Mouse (Mus musculus): ENCODE results near the gene Cacna1c.
A peak's percentile ranks its signal among the peaks of the same experiment; 100 is the strongest.

Cacna1c gene

DNA sequence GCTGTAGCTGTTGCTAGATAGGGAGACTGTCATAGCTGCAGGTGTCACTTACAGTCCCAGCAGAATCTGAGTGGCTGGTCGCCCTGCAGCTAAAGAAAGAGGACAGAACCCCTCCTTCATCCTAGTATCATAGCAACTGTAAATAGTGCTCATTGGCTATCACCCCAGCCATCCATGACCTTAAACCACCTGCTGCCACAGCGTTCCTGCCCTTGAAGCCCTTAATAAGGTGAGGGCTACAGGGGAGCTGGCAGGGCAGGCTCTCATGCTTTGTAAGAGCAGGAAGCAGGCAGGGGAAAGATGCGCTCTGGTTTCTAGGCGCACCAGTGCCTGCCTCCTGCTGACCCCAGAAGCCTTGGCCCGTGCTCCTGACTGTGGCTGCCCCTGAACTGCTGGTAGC is 299.1 kb downstream of the Cacna1c start:
- no peak for DNase-seq

DNA sequence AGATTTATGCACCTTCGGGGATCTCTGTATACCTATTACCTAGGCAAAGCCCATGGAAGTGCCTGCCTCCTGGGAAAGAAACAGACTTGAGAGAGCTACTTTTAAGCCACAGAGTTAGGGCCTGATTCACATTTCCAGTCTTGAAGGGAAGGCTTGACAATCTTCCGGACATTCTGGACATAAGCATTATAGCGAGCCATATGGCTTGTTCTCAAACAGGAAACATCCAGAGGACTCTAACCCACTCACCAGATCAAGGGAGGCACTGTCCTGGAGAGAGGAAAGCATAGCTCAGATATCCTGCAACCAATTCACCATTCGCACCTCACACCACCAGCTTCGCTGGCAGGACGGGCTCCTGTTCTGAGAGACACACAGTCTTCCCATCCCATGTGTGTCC is 302.2 kb downstream of the Cacna1c start:
- DNase-seq: no peak

DNA sequence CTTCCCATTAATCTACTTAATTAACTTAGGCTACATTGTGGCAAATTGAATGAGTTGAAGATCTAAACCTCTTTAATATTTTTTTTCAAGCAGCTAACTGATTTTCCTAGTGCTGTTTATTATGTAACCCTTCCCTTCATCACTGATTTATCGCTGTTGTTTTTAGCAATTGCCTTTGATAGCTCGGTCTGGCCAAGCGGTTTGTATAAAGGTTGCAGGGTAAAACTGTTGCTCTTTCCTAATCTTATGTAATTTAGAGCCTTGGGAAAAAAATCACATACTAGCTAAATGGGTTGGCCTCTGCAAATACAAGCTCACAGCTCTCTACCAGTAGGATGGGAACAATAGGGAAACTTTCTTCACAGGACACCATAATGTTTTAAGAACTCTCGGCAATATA is 306.8 kb downstream of the Cacna1c start:
- DNase-seq: peak; percentile 17

DNA sequence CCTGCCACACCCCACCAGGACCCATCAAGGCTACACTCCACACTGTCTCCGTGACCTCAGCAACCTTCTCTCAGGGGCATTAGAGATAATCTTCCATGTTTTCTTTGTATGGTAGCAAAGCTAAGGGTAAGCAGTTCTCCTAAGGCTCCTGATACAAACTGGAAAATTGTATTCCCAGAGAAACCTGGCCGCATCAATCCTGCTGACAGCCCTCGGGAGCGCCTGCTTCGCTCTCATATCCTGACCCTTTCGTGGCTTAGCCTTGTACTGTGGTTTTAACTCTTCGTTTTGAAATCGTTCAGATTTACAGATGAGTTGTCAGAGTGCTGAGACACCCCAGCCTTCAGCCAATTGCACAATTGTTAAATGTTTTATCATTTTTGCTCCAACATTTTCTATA is 309.2 kb downstream of the Cacna1c start:
- DNase-seq: no peak

DNA sequence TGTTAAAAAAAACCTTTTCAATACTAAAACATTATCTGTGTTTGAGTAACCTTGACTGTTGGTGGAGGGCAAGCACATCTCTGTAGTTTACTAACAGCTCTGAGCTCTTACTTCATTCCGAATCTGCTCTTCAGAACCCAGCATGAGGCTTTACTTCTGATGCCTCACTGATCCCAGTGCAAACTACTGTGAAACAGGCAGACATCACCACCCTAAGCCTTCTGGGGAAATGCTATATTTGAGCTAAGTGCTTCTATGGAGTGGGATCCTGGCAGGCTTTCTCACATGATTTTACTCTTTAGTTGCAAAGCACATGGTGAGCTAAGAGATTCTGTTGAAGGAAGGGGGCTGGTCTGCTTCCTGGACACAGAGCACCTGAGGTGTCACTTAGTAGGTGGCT is 311.3 kb downstream of the Cacna1c start:
- DNase-seq: no peak

DNA sequence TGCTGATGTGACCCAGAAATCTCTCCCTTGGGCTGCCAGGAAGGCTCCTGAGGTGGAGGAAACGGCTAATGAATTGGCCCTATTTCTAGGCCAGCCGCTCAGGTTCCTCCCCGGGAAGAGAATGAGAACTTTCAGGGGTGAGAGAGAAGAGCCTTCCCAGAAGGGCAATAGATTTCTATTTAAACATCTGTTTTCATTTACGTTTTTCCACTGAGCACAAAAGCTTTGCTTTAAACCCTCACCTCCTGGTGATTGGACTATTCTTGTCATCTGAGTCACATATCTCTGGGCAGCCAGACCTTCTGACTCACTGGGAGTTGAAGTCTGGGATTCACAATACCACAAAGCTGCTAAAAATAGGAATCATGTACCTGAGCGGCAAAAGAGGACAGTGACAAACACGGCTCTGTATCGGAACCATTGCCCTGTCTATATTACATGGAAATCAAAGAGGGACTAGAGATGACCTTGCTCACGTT is 312.1 kb downstream of the Cacna1c start:
- no peak for DNase-seq

DNA sequence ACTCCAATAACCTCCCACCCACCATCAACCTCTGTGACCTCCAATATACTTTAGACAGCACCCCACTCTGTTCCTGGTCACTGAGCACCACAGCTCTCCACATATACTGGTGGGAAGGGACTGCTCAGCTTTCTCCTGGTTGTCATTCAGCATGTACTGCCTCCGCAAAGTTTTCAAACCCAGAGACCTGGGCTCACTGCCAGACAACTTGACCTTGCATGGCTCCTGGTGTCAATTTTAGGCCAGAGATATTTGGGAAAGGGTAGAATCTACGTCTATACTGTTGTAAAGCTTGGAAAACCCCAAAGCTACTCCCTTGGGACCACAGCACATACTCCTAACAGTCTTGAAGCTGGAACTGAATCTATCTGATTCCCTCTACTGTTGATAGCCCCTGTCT is 320.0 kb downstream of the Cacna1c start:
- DNase-seq: peak; percentile 27

DNA sequence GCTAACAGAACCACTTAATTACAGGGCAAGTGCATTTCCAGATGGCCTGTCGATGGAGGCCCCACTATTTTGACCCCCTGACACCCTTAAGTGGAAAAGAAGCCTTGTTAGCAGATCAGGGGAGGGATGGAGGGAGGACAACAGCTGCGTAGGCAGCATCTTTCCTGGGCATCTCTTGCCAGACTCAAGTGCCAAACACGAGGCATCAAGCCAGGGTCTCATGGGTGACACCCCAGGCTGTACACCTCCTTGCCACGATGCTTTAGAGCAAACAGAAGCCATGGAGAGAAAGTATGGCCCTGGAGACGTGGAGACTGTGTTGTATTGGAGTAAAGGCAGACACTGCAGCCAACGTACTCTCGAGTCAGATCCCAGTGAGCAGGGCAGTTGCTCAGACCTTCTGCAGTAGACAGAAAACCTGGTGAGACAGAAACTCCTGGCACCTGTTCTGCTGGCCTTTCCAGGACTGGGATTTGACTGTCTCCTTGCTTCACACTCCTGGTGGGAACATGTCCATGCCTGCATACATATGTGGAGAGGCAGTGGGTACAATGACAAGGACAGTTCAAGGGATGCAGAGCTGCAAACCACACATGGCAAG is 325.9 kb downstream of the Cacna1c start:
- DNase-seq: no peak

DNA sequence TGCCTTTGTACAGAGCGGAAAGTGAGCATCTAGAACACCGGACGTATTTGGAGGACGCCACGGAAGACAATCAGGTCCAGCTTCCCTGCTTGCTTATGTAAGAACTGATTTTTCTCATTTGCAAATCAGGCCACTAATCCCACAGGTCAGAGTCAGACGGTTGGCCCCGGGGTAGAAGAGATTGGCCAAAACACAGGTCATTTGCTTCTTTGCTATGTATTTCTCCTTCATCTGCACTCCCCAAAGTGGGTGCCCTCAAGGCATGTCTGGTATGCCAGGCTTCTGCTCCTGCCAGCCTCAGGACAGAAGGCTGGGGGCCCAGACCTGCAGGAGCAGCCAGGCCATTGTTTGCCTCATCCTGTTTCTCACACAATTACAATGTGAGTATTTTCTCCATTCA is 328.8 kb downstream of the Cacna1c start:
- DNase-seq: no peak

DNA sequence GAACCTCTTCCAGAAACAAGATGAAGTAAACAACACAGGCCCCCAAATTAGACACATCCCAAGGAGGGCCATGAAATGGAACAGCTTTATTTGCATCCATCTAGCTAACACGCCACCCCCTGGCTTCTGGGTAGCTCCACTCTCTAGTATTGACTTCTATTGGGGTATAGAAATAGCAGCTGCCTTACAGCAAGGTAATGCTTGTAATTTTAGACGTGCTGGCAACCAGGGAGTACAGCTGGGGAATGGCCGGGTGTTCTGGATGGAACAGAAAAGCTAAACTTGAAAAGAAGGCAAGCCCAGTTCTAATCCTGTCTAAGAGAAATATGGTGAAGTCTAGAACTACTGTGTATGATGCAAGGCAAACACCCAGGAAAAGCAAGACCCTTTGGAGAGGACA is 329.3 kb downstream of the Cacna1c start:
- DNase-seq: no peak

DNA sequence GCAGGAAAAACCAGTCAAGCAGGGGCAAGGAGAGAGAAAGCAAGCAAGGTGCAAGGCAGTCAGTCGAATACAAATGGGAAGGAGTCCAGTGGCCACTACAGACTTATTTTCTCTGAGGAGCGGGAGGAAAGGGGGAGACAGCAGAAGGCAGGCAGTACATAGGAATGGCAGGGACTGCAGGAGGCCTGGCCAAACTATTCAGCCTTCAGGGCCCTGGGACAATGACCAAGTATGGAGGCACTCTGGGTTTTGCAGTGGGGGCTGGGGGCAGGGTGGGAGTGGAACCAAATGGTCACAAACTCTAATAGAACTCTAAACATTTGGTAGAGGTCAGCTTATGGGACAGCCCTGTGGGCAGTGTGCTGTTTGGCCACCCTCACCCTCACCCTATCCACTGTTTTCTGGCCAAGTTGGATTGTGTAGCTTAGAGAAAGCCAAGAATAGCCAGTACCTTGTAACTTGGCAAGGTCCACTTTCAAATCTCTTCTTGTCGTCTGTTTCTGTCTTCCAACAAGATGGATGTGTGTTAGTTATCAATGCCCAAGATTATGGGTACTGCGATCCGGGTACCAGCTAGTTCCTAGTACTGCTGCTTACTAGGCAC is 330.3 kb downstream of the Cacna1c start:
- DNase-seq: no peak

DNA sequence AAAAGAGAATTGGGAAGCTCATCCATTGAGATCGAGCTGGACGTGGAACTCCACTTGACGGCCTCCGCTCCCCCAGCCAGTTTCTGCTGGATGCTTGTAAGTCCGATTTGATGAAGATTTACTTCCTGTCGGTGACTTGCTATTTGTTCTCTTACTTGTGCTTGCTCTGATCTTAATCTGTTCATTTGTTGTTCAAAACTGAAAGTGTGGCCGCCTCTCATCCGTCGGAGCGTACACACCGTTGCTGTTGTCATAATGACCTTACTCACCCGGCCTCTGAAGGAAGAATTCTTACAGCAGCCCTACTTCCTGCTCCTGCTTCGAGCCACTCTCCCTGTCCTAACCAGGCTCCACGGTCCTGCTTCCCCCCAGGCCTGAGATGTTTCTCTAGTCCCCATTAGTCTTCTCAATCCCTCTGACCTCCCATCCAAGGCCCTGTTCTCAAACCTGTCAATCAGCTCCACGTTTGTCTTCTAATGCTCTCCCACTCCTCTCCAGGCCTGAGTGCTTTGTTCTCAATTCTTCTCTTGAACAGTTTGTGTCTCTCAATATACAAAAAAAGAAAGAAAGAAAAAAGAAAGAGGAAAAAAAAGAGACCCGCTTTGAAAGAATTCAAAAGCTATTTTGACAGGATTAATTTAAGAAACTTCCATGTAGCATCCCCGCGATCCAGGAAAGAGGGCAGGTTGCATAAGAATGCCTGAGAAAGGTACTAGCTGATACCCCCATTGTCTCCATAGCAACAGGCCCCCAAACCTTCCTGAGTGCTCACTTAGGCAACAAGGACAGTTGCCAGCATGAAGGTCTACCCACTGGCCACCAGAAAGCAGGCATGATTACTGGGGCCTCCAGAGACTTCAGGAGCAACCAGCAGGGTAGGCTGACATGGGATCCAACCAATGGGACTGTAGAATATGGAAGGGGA is 331.3 kb downstream of the Cacna1c start:
- no peak for DNase-seq

DNA sequence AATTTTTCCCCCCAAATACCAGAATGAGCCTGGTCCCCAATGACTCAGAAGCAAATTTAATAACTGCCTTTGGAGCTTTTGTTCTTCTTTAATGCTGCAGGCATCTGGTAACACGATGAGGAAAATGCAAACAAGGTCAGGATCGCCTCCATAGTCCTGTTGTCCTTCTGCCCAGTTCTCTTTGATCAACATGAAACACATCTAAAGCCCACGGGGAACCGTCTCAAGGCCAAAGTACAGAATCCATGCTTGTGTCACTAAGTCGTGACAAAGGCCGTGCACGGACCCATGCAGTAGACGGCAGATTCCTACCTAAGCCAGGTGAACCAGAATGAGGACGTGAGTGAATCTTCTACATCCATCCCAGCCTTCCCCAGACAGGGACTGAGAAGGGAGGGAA is 333.5 kb downstream of the Cacna1c start:
- no peak for DNase-seq

DNA sequence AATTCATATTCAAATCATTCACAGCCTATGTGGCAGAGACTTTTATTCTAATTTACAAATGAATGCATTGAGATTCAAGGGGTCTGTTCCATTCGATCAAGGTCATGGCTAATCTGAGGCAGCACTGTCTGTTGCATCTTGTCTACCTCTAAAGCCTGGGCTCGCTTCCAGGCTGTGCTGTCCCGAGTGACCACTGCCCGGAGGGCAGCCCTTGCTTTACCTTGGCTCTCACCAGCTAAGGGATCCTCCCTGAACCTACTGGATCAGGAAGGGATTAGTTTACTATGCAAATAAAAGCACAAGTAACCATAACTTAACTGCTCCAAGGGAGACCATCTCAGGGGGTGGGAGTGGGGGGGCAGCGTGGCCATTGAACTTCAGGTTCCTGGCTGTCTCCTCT is 334.1 kb downstream of the Cacna1c start:
- no peak for DNase-seq

DNA sequence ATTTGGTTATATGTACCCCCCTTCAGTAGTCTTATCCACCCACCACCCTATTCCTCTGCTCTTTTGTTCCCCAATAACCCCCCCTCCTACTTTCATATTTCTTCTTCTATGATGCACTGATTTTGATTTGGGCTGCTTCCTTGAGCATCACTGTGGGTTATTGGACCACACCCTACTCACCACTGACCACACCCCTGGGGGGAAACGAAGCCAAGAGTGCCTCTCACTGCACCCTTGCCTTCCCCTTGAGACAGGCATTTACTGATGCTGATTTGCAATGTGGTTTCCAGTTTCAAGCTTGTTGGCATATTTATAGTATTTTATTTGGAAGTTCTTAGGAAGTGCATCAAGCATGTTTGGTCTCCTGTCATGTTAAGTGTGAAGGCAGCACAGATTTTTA is 337.8 kb downstream of the Cacna1c start:
- no peak for DNase-seq

DNA sequence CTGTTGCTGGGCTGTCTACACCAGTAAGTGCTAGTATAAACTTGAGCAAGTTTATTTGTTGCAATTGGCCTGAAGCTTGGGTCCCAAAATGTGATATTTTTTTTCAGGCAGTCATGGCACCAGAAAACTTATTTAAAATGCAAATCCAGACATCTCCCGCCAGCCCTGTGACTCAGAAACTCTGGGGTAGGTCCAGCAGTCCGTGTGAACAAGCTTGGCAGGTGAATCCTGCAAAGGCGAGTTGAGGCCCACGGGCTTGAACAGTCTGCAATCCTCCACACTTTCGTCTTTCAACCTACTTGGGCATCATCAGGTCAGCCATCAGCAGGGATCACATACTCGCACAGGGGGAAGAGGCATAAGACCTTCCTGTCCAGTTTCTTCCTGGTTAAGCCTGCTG is 344.1 kb downstream of the Cacna1c start:
- no peak for DNase-seq

DNA sequence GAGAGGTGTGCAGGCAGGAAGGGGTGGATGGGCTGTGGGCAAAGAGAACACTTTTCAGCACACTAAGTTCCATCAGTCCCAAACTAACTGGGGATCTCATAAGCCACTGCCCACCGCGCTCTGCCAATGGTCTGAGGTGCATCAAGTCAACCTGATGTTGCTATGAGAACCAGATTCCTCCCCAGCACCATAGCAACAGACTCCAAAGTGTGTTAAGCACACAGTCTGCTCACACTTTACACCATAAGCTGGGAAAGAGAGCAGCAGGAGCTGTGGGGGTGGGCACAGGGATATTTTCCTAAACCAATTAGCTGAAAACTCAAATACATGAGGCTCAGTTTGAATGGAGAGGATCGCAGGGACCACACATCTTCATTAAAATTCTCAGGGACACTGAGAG is 345.1 kb downstream of the Cacna1c start:
- DNase-seq: no peak

DNA sequence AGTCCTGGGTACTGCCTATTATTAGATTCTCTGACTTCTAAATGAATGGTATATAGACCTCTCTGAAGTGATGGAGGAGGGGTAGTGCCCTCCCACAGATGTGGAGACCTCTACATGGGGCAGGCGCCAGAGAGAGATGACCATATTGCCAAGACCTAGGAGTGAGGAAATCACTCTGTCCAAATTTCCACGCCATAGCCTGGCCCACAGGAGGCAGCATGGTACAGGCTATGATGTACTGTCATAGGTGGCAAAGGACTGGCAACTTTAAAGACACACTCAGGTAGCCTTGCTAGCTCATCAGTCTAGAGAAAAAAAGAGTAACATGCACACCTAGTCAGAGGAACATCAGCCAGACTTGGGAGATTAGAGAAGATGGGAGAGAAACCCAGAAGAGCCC is 347.6 kb downstream of the Cacna1c start:
- no peak for DNase-seq

DNA sequence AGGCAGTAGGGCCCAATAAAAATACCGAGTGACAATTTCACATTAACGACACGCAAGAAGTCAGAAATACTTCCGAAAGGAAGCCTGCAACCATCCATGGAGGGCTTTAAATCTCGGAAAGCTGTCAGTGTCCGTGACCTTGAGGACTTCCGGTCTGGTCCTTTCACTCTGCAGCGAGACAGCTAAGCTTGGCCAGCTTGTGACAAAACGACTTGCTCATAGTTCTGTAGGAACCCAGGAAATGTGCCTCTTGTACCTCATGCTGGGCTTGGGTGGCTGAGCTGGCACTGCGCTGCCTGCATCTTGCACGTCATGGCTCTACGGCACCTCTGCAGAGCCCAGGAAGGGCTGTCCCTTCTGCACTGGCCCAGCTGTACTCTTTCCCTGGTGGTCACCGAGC is 348.5 kb downstream of the Cacna1c start:
- peak; percentile 59 for DNase-seq

DNA sequence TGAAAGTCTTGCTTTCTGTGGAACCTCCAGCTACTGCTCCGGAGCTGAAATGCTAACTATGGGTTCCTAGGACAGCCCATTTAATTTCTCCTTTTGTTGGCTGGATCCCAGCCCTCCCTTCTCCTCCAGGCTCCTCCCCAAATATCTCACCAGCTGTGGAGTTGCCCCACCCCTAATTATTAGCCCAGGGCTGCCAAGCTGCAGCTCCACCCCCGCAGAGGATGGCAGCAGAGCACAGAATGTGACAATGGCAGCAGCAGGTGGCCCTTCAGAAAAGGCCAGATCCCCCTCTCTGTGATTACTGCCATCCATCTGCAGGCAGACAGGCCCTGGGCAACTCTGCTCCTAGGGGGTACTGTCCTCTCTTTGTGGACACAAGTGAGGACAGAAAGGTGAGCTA is 350.4 kb downstream of the Cacna1c start:
- DNase-seq: peak; percentile 13

DNA sequence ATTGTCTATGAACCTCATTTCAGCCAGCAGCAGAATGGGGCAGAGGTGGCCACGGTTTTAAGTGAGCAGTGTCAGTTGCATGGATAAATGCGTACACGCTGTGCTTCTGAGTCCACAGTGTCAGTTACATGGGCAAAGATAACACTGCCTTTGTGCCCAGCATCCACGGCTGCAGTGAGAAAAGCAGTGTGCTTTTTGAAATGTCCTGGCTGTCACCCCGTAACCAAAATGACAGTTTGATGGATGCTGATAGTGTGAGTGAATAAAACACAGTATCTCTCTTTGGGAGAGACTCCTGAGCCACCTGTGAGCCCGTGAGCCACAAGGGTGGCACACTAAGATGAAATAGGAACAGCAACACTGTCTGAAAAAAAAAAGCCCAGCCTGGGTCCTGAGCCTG is 351.0 kb downstream of the Cacna1c start:
- DNase-seq: no peak

DNA sequence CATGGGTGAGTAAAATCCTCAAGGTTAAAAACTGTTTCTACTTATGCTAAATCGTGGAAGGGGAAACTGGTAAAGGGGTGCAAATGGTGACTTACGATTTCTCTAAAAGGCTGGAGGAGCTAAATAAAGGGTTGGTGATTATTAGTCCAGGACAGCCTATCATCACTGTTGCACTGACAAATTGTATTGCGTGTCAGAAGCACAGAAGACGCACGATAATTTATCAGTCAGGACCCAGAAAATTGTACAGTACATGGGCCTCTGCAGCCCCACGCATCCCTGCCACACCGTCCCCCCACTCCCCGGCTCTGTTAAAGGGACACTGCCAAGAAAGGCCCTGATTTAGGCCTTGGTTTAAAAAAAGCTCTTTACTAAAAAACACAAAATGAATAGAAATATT is 352.7 kb downstream of the Cacna1c start:
- DNase-seq: no peak

DNA sequence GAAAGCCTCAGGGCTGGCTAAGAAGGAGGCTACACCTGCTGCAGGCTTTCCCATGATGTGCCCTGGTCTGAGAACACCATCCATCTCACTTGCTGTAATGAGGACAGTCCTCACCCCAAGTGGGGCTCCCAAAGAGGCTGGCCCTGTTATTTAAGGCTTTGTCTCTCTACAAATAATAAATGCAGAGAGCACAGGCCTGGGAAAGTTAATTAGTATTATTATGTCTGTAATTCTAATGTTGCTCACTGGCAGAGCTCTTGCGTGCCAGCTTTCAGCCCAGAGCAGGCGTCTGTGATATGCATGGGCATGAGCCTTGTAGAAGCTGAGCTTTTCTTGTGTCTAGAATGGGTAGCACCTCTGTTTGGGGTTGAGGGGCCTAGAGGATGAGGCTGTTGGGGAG is 354.3 kb downstream of the Cacna1c start:
- no peak for DNase-seq
